Mouse (Mus musculus) liver, adult 2 months (tissue): ENCODE results near the gene Arhgap45.

Experiments
- CTCF ChIP-seq: fragments of 200-500 bp; IDR thresholded peaks from 2 replicates; pipeline ENCODE4 v1.5.1; 2011; ENCODE audit warnings: low read depth, low read length, control low read depth
- POLR2A ChIP-seq: fragments of 200-500 bp; IDR thresholded peaks from 2 replicates; pipeline ENCODE4 v1.6.1; 2011; ENCODE audit warnings: low read length, control low read depth; ENCODE audit not compliant: insufficient read depth; ENCODE audit errors: extremely low read depth

GRCm38 (mm10) chr10:80025463-80025862 lies 9.0 kb downstream of the Arhgap45 start:
- TF ChIP-seq CTCF (no peak), POLR2A (no peak)
